Mouse (Mus musculus) ES-CJ7 (cell line): ENCODE measurements at regions not wholly inside any gene's neighbourhood (a gene's known extent, or its start where the extent isn't known, plus 50 kb on each side); places are given as distances from the start of the nearest gene placed in this dataset.
A peak's percentile ranks its signal among the peaks of the same experiment; 100 is the strongest.

Experiments
- DNase-seq: peaks from one replicate; pipeline ENCODE4 v3.0.0; 2011; ENCODE audit warnings: low read depth, low spot score

DNA sequence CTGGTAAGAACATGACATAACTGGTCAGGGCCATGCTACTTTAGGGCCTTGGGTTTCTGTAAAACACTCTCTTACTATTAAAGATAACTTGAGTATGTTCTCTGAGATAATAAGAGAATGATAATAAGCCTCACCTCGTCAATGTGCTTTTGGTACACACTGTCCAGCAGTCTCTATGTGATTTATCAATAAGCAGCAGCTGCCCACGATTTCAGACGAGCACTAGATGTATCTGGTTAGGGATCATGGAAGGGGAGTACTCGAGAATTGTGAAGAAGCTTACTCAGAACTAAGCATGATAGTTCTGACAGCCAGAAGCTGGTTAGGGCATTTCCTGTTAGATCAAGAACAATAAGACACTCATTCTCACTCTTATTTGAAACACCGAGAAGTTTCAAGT, 53.8 kb downstream of the Neurod6 start:
- no peak for DNase-seq

DNA sequence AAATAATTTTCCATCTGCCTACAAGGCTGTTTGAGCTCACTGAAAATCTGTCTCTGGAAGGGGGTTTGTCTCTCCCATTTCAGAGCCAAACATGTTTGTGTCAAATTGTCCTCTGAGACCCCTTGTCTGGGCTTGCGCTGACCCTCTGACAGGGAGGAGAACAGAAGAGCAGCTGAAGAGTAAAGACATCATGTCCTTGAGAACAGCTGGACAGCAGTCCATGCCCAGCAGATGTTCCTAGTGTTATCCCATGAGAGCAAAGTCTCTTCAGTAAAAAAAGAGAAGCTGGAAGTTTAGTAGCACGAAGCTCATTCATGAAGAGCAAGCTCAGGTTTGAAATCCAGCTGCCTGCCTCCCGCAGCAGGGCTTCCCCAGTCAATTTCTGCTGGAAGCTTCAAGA, 60.7 kb downstream of the Neurod6 start:
- no peak for DNase-seq

DNA sequence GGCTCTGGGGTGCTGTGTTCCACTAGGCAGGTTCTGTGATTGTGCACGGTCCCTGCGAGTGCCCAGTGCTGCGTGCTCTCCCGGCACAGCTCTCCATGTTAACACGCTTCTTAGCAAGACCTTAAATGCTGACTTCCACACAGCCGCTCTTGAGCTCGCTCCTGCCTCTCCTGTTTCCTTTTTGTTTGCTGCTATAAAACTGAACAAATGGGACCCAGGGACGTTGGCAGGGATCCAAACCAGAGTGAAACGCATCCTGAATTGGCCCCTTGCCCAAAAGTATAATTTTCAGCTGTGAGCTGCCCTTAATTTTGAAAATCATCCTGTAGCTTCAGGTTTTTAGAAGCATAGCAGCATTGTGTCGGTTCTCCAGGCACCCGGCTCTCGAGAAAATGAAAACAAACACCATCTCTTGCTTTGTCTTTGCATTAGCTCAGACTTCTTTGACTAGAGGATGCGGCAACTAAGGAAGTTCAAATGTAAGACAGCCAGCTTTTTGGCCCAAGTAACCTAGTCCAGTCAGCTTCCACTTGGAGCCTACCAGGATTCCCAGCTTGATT, 63.1 kb downstream of the Neurod6 start:
- peak; percentile 5 for DNase-seq

DNA sequence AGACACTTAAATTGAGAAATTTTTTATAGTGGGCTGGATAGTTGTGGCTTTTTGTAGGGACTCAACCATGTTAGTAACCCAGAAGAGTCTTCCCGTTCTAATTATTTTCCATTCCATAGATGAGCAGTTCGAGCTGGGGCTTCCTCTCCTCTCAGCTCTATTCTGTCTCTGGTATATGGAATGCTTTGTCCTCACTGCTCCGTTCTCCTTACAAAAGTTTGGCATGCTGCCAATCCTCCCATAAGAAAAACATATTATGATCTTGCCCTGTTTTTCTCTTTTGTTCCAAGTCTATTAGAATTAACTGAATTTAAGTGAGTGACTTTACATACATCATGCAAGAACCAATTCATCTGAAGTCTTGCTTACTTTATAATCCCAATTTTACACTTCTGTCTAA, 70.7 kb downstream of the Neurod6 start:
- DNase-seq: no peak

- DNase-seq: no peak
These were observed 71.1 kb downstream of the Neurod6 start for GRCm38 (mm10) chr6:55609976-55610375.

DNA sequence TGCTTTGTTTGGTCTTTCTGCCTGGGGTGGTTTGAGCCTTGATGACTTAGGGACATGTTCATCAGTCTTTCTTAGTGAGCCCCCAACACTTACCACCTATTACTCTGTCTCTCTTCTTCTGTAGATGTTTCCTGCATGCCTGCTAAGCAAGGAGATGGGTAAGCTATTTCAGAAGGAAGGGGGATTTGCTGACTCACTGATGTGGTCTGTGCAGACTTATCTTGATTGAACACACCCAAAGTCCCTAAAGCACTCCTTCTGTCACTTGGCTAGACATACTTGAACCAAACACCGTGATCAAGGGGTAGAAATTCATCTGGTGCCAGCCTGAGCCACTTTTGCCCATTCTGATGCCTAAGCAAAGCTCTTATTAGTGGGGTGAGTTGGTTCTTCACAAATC, 72.0 kb downstream of the Neurod6 start:
- DNase-seq: no peak

- DNase-seq: no peak
These were observed 84.0 kb downstream of the Neurod6 start for GRCm38 (mm10) chr6:55597088-55597487.

DNA sequence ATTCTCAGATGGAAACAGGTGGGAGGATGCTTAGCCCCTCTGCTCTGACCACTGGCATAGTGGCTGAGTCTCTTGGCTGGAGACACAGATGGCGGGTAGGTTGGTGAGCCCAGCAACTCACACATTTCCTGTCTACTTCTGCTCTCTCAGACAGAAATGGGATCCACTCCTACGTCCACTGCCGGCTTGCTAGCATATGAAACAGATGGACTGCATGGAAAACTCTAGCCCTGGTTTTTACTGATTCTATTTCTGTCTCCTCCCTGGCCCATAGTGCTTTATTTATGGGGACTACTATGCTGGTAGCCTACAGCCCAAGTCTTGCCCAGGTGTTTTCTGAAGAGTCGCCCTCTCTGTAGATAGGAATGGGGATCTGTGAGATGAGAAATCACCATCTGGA, 88.9 kb downstream of the Neurod6 start:
- no peak for DNase-seq

DNA sequence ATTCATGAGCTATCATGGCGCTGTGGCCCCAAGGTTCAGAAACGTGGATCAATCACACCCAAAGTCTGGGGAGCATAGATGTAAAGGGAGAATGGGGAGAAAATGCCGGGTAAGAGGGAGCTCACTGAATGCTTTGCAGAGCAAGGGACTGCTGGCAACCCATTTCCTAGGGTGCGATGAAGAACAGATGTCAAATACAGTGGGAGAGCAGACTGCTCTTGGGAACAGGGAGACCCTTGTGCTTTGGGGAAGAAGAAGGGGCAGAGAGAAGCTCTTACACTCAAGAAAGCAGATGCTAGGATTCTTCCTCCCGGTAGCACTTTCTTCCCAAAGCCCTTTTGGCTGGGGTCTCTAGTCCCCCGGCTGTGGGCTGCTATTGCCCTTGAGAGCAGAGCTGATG, 100.0 kb downstream of the Neurod6 start:
- DNase-seq: no peak

GRCm38 (mm10) chr6:55580036-55580435, 101.0 kb downstream of the Neurod6 start:
- DNase-seq: no peak

DNA sequence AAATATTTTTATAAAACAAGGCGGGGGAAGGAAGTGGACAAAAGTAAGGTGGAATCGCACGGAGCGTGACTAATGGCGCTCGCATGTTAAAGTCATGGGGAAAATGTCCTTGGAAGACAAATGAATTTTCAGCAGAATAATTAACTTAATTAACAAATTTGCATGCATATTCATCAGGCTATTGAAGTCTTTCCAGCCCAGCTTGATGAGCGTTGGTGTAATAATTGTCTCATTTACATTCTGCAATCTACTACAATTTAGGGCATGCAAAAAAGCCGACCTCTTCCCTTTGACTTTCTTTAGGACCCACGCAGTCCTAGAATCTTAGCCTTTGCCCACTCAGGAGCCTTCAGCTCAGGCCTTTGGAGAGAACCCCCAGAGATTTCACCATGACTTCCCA, 101.5 kb downstream of the Neurod6 start:
- DNase-seq: no peak

DNA sequence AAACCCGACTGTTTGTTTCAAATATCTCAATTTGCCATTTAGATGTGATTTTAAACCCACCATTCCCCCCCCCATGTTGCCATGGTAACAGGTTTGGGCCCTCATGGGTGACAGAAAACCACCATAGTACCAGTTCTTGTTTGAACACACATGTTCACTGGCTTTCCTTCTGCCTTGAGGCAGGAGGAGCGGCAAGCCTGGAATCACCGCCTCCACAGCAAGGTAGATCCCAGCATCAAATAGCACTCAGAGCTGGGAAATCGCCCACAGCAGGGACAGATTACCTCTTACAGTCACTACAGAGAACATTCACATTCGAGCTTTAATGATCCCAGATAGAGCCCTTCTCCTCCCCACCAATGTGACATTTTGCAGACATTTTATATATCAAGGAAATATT, 102.0 kb downstream of the Neurod6 start:
- DNase-seq: no peak

DNA sequence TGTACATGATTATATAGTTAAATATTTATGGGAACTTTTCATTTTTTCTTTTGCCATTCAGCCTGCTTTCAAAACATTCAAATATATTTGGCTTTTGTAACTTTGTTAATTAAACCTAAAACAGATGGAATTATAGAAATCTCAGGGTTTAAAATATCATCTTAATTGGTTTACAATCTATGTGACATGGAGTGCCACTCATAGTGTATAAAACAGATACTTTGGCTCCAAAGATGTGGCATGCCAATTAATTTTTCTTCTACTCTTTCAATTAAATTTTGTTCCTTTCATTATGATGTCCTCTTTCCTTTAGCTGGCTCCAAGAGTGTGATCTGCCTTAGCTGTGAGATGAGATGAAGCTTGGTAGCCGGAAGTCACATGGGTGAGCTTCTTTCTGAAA, 103.0 kb downstream of the Neurod6 start:
- DNase-seq: no peak

- DNase-seq: no peak
These were observed 113.5 kb downstream of the Neurod6 start for GRCm38 (mm10) chr6:55567521-55567920.

DNA sequence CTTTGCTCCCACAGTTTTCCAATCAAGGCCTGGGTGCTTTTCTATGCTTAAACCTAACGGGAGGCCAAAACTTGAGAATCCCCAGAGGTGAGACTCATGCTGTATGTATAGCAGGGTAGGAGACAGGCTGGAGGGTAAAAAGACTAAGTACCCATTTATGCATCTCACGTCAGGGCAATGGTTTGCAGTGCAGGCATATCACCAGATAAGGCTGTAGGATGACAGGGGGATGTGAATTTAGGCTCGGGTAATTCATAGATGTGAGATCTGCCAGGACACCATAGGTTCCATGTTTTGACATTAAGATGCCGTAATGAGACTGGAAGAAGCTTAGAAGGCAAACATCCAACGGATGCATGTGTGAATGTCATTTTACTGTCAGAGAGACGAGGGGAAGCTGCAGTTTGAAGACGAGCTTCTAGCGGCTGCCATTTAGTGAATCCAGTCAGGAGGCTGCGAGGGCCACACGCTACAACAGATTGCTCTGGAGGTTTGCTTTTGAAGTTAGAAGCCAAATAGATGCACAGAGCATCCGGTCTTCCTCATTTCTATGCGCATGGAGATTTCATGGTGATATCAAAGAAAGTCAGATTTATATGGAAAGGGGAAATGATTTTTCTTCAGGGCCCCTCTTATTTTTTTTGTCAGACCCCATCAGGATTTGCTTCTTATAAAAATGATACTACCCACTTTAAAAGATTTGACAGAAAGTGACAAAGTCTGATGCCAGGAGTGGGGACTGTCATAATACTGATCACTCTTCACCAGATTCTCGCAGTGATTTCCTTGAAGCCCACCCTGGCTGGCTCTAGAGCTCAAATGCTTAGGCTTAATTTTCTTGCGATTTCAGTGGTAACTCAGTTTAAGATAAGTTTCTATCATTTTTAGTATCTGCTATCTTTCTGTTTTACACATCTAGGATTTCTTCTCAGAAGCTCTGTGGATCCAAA, 113.8 kb downstream of the Adcyap1r1 start:
- no peak for DNase-seq

DNA sequence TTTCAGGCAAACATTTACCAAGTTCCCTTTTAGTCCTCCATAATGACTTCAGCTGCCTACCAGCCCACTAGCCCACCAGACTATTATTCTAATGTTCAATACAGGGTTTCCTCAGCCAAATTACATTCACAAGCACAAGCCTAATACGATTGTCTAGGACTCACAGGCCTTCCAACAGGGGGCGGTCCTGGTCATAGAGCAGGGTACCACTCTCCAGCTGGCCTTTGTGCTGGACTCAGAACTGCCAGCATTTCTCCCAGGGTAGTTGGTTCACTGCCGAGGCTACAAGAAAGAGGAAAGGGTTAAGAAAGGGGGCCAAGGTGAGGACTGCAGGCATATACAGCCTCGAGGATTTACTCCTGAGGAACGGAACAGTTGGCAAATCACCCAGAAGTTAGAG, 108.8 kb downstream of the Adcyap1r1 start:
- no peak for DNase-seq

- DNase-seq: no peak
These were observed 108.0 kb downstream of the Adcyap1r1 start for GRCm38 (mm10) chr6:55559797-55560196.
